Mouse (Mus musculus): ENCODE data around the gene Trmt6. TPM values are rescaled to one million over a fixed set of nuclear protein-coding genes. Genes with fewer than 3 reads are reported as not detected.

The Trmt6 gene
- total RNA-seq, 2 experiments from 2014 or later = 27.1 to 31.8 TPM

Other genes starting within 250 kb of the Trmt6 start
- 10 to 100 TPM; 92.9 to 94.2 TPM for gene Gpcpd1, start 228.3 kb downstream of the Trmt6 start, total RNA-seq (2021)
- gene Shld1, start 129.1 kb downstream of the Trmt6 start, total RNA-seq (2021) = 10 to 100 TPM; 10.2 to 10.9 TPM
- 100 to 1,000 TPM; 267 to 280 TPM for gene Chgb, start 34.8 kb downstream of the Trmt6 start, total RNA-seq (2021)
- 1 to 10 TPM; 4.7 to 5.2 TPM for gene Mcm8, start 86 bp upstream of the Trmt6 start, total RNA-seq (2021)
- 10 to 100 TPM; 27.5 to 30.3 TPM for gene Crls1, start 30.6 kb upstream of the Trmt6 start, total RNA-seq (2021)
- gene Lrrn4, start 64.8 kb upstream of the Trmt6 start, total RNA-seq (2021) = under 1 TPM; 0.18 to 0.20 TPM
- gene Fermt1, start 129.9 kb upstream of the Trmt6 start, total RNA-seq (2021) = 1 to 10 TPM in 1 of 2 experiments, under 1 TPM in 1; 0.84 to 1.7 TPM

Measured in left cerebral cortex, postnatal 36 days (tissue).